Mouse (Mus musculus): ENCODE results near the gene Ttyh2.
"Not testable (repeated sequence)": the region's sequence is repeated elsewhere in the genome, so short reads cannot be mapped to it uniquely, and the experiment has no call there.

Ttyh2 gene

DNA sequence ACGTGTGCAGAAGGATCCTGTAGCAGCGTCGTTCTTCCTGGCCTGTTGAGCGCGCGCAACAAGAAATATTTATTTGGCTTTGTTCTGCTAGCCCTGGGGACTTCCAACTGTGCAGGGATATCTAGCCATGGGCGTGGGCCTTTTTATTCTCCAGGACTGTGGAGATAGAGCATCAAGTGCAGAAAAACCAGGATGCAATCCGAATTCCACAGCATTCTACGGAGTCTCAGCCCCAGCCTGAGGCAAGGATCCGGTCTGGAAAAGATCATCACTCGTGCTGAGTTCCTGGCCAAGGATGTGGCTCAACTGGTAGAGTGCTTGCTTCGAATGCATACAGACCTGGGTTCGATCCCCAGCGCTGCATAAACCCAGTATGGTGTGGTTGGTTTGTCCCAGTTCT lies 13.1 kb upstream of the Ttyh2 start:
- DNase-seq (ENCODE audit: low spot score): no peak

DNA sequence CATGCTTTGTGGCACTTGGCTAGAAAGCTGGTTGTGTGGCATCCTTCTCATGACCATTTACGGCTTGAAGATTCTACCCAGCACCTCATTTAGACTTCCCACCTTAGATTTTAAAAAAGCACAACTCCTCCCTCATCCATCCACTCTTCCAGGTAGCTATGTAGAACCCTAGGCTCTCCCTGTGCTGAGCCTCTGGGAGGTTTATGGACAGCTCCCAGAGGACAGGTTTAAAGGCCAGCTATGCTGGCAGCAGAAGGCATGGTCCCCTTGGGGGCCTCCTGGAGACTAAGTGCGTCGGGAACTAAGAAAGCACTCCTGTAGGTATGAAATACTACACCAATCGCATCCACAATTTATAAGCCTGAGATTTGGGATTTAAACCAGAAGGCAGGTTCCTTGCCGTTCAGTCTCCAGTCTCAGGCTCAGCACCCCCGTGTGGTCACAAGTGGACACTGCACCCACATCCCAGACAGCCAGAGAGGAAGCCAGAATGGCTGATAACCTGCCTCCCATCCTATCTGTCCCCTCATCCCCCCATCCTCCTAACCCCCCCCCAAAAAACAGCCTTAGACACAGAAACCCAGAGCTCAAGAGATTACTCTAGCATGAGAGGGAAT lies 12.4 kb upstream of the Ttyh2 start:
- DNase-seq (ENCODE audit: low spot score): peak; percentile 65

DNA sequence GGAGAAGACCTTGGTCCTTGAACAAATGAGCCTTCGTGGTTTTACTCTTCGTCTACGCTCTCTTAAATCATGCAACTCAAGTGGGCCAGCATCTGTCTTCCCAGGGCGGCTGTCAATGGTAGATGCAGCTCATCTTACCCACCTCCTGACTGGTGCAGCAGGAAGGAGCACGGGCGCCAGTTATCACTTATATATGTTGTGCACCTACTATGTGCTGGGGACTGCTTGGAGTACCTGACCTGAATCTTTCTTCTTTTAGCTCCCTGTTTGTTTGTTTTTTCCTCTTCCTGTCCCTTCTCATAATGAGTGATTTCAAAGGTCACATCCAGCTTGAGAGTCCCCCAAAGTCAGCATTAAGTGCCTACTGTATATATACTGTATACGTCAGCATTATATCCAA lies 11.1 kb upstream of the Ttyh2 start:
- no peak for DNase-seq (ENCODE audit: low spot score)

DNA sequence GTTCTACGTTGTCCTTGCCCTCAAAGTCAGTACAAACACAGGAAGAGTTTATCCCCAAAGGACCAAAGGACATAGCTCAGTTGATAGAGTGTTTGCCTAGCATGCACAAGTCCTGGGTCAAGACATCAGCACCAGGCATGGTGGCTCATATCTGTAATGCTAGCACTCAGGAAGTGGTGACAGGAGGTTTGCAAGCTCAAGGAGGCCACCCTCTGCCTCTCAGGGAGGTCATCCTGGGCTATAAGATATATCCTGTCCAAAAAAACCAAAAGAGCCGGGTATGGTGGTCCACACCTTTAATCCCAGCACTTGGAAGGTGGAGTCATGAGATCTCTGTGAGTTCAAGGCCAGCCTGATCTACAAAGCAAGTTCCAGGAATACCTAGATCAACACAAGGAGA lies 9.8 kb upstream of the Ttyh2 start:
- DNase-seq (ENCODE audit: low spot score): no peak

DNA sequence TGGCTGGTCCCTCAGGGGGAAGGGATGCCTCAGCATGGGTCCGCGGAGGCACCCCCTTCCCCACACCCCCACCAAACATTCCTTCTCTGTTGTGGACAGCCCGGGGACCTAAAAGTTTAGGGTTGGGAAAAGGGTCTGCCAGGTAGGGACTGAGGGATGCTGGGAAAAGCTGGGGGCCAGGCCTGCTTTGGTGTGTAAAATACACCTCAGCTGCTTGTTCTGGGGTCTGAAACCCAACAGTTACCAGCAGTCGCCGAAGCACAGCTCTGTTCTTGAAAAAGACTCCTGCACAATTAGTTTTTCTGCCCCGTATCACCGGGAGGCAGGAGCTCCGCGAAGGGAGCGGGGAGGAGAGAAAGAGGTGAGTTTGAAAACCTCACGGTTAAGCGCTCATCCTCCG lies 8.4 kb upstream of the Ttyh2 start:
- no peak for DNase-seq (ENCODE audit: low spot score)

DNA sequence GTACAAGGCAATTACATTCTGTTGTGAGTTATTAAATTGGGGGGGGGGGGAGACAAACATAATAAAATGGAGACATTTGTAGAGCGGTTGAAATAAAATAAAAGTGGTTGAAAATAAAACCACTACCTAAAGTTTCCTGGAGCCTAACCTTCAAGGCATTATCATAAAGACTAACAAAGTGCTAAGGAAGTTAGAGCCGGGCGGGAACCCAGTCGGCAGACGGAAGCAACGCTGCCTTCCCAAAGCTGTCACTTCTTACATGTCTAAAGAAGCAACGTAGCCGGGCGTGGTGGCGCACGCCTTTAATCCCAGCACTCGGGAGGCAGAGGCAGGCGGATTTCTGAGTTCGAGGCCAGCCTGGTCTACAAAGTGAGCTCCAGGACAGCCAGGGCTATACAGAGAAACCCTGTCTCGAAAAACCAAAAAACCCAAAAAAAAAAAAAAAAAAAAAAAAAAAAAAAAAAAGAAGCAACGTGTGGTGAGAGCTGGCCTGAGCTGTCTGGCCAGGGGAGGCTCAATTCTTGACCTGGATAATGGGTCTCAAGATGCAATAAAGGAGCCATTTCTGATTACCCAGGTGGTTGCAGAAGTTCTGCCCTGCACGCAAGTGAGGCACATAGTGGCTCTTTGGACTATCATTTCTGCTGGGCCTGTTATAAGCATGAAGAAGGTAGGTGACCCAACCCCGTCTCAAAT lies 7.8 kb upstream of the Ttyh2 start:
- DNase-seq (ENCODE audit: low spot score): no peak

DNA sequence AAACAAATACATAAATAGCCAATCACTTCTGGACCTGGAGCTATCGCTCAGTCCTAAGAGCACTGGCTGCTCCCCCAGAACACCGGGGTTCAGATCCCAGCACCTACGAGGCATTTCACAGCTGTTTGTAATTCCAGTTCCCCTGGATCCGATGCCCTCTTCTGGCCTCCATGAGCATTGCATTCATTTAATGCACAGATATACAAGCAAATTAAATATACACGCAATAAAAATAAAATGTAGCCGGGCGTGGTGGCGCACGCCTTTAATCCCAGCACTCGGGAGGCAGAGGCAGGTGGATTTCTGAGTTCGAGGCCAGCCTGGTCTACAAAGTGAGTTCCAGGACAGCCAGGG lies 7.3 kb upstream of the Ttyh2 start:
- not testable (repeated sequence) for DNase-seq (ENCODE audit: low spot score)

DNA sequence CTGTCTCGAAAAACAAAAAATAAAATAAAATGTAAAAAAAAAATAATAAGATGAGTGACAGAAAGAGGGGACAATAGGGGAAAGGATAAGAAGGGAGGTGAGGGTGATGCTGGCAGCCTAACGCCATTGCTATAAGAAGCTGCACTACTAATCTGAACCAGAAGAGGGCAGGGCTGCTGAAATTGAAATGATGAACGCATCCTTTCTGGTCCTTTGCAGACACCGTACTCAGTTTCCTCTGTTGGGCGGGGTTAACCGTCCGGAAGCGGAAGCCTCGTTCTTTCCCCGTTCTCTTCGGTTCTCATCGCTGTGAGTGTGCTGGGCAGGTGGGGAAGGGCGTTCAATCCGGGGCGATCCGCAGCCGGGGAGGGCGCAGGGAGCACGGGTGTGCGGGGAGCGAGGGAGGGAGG lies 6.9 kb upstream of the Ttyh2 start, which contains the start of gene Rpl38:
Rpl38 (plus strand) TSS at position 224 of the 410 bp plus-strand sequence.
- DNase-seq (ENCODE audit: low spot score): peak; percentile 97

DNA sequence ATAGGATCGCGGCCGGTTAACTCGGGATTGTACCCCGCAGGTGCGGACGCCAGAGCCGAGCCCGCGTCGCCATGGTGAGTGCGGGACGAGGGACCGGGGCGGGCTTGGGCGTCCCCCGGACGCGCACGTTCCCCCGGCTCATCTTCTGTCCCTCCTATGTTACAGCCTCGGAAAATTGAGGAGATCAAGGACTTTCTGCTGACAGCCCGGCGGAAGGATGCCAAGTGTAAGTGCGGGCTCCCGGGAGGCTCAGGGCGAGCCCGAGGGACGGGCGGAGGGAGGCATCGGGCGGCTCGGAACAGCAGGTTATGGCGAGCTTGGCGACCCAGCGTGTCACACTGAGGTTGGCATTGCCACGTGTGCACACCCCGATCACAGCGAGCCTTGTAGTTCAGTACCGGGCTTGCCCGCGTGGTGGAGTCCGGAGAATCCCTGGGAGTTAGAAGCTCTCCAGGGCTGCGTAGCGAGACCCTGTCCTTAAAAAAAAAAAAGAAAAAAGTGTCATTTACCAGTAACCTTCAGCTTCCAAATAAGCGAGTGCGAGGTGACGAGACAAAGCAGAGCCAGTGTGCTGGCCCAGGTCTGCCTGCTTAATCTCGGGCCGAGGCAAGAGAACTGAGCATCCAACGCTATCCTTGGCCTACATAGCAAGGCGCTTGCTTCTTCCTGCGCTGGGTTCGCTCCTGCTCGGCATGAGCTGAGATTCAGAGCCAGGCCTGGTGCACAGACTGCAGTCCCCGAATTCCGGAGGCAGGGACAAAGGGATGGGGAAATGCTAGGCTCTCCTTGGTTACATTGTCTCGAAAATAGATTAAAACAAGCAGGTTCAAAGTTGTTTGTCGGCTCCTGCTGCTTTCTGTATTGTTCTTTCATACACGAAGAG lies 6.2 kb upstream of the Ttyh2 start:
- peak; percentile 59 for DNase-seq (ENCODE audit: low spot score)

DNA sequence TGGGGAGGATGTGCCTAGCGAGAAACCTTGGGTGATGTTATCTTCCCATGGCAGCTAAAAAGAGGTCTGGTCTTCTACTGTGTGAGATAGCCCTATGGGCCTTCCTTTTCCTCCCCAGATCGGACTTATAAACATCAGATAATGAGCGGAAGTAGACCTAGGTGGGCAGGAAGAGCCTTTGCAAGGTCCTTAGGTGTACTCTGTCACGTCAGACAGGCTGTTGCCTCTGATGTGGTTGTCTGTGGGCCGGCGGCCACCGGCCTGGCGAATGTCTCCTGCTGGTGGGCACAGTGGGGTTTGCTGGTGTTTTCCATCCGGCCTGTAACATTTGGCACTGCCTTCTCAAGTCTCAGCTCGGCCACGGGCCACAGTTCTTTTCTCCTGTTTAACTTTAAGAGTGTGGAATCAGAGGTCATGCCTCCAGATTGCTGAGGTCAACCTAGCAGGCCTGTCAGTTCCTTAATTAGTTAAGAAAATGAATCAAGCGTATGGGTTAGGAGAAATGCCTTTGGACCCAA lies 5.5 kb upstream of the Ttyh2 start:
- DNase-seq (ENCODE audit: low spot score): no peak

DNA sequence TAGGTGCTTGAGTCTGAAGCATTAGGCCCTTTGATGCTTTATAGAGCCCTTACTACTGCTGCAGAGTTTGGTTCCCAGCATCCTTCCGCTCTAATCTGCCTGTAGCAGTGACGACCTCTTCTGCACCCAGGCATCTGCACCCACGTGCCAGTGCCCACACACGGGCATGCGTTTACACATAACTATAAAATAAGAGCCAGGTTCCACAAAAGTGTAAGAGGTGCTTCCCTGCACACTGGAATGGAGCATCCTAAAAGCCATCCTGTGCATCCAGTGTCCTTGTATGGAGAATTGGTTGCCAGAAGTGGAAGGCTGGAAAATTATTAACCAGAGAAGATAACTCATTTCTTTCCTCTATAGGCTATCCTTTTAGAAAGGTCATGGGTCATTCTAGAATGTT lies 4.1 kb upstream of the Ttyh2 start:
- DNase-seq (ENCODE audit: low spot score): no peak

DNA sequence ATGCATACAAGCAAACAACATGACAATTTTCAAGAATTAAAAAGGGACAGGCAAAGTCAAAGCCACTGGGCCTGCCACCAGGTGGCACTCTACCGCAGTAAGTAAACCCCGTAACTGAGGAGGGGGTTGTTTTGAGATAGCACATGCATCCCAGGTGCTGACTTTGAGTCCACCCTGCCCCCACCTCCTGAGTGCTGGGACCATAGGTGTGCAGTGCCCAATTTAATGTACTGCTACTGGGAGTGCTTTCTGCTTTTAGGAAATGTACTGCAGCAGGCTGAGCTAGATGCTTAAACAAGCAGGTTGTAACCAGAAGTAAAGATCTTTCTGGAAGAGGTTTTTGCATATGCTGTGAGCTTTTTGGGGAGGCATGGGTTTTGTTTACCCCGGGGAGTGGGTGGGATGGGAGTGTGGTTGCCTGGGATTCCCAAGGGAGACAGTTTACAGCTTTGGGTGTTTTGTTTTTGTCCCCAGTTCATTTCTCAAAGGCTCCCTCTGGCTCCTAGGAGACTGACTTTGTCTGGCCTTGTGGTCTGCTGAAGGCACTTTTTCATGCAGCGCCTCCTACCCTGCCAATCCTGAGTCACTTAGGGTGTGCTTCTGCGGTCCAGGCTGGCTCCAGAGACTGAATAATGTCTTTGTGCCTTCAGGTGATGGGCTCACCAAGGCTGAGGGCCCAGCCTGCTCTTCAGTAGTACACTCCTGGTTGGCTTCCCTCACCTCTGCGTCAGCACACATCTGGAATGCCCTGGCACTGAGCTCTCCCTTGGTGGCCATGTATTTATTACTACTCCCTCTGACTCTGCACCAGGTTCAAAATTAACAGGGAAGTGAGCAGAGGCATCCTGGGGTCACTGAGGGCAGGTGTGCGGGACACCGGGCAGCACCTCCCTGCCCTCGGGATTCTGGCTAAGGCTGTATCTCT lies 2.2 kb upstream of the Ttyh2 start:
- no peak for DNase-seq (ENCODE audit: low spot score)

DNA sequence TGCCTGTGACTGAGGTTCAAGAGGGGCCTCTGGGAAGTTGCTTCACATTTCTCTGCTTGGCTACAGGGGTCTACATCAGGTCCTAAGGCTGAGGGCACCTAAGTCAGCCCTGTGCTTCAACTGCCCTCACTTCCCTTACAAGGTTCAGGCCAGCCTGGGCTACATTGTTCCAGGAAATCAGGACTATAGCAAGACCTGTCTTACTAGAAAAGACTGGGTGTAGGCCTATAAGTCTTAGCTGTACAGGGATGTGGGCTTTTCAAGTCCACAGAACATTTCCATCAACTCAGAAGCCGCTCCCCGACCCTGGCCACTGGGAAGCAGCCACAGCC lies 1.5 kb upstream of the Ttyh2 start:
- DNase-seq (ENCODE audit: low spot score): no peak

DNA sequence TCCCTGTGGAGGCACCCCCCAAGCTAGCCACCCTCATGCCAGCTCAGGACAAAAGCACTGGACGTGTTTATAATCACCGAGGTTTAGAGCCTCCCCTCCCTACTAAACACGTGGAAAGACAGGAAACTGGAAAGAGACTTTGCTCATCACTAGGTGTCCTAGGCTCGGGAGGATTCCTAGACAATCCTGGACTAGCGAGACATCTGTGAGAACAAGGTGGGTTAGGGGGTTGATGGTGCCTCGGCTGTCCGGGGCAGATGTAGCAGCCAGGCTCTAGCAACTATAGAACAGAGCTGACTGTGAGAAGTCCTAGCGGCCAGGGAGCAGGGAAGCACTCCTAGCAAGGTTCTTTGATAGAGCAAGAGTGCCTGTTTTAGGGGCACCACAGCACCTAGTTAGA lies 1.1 kb upstream of the Ttyh2 start:
- DNase-seq (ENCODE audit: low spot score): no peak

DNA sequence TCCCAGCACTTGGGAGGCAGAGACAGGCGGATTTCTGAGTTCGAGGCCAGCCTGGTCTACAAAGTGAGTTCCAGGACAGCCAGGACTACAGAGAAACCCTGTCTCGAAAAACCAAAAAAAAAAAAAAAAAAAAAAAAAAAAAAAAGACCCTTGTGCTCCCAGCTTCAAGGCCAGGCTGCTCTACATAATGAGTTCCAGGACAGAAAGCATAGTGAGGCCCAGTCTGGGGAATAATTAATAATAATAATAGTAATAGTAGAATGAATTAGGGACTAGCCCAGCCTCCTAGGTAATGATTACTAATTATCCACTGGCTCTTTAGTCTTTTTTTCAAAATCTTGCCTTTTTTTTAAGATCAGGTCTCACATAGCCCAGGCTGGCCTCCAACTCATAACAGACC lies 435 bp upstream of the Ttyh2 start:
- not testable (repeated sequence) for DNase-seq (ENCODE audit: low spot score)

DNA sequence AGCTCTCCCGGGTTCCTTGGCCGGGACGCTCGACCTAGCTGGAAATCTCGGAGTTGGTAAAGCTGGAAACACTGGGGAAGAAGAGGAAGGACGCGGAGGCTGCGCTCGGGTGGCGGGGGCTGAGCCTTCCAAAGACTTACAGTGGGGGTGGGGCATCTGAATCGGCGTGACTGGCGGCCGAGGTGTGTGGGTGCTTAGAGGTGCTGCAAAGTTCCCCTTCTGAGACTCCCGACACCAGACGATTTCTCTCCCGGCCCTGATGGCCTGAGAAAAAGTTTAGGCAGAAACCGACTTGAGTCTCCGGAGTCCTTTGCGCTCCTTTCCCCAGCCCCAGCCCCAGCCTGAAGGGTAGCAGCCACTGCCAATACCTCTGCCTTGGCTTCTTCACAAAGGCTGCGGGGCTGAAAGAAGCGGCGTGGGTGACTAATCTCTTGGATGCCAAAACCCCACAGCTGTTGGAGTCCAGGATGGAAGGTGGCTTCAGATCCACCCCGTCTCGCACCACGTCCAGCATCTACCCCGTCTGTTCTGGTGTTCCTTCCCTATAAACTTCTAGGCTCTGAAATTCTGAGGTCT lies 683 bp downstream of the Ttyh2 start:
- no peak for DNase-seq (ENCODE audit: low spot score)

DNA sequence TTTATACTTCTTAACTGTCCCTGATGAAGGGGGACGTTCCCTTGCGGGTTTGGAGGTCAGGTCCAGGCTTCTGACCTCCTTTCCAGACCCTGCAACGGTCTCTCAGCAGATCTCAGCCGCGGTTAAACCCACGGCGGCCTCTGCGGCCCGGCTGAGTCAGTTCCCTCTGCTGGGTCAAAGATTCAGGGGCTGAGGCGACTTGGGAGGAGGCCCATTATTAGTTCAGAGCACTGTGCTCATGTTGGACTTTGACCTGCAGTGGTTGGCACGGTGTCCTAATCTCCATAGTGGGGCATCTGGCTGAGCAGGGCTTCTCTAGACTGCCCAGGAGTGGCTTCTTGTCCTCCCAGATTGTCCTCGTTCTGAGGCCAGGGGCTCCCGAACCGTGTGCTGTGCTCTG lies 1.2 kb downstream of the Ttyh2 start:
- no peak for DNase-seq (ENCODE audit: low spot score)

DNA sequence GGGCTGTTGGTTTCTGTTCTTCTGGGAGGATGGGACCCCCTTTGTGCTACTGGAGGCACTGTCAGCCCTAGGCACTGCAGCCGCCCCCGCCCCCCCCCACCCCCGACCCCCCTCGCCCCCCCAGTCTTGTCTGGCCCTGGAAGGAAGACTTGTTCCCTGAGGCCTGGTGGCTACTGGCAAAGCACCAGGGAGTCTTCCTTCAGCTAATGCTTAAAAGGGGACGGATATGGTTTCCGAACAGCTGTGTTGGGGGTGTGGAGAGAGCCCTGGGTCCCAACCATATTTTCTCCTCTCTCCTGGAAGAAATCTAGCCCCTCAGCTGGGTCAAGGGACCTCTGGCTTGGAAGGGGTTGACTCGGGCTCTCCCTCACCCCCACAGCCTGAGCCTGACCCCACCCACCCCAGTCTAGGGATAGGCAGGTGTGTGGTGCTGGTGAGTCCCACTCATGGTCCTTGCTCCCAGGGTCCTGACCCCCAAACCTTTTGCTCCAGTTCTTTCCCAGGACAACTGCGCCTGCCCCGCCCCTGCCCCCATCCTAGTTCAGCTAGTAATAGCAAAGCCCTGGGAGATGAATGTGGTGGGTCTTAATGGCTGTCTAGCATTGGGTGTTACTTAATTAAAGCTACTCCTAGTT lies 1.8 kb downstream of the Ttyh2 start:
- no peak for DNase-seq (ENCODE audit: low spot score)

DNA sequence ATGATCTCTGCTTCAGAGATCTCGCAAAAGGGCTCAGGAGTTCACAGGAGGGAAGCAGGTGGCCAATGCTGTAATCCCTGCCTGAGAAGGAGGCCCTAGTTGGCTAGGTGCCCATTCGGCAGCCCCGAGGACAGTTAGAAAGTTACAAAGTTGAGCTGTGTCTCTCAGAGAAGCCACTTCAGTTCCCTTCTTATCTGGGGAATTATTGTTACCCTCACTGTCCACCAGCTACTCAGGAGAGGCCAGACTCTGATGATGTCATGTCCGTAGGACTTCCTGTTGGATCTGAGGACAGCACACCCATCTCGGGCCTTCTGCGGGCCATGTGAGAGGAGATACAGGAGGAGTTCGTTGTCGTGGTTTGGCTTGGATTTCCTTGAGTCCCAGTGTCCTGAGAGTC lies 4.4 kb downstream of the Ttyh2 start:
- no peak for DNase-seq (ENCODE audit: low spot score)

DNA sequence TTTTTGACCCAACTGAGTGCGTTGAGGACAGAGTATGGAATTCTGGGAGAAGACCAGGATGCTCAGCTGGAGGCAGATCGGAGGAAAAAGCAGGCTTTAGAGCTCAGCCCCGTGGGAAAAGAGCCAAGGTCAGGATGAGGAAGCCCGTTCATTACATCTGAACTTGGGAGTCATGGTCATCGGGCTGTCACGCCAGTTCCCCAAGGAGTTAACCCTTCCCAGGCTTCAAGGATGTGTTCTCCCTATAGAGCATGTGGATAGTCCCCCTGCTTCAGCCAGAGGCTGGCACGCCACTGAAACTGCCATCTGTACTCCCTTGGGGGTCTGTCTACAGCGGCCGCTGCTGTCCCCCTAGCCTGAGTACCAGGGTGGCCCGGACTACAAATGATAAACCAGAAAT lies 5.1 kb downstream of the Ttyh2 start:
- DNase-seq (ENCODE audit: low spot score): no peak

DNA sequence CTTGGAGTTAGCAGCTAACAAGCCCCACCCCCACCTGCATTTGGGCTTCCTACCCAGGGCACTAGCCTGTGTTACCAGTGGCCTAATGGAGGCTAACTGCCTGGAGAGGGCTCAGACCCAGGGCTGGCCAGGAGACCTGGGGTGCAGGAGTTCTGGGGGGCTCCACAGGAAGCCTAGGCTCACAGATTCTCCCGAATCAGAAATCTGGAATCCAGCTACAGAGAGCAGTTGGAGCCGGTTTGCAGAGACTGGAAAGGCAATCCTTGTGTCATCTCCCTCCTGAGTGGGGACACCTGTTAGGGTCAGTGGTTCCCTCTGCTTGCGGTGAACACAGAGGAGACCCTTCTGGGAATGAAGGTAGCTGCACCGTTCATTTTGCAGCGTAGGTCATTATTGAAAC lies 5.8 kb downstream of the Ttyh2 start:
- no peak for DNase-seq (ENCODE audit: low spot score)
